Mouse (Mus musculus): ENCODE data around the gene Wasl.

- no peak for TF ChIP-seq ZNF384 (IDR thresholded peaks at IDR 0.05; ENCODE audit: low read depth, low read length)
- no peak for TF ChIP-seq ZC3H11A (IDR thresholded peaks at IDR 0.05; ENCODE audit: borderline replicate concordance, low read depth, low read length)
- TF ChIP-seq MAFK (IDR thresholded peaks at IDR 0.05; ENCODE audit: insufficient read depth, low read depth, low read length): no peak
- TF ChIP-seq HCFC1 (IDR thresholded peaks at IDR 0.05; ENCODE audit: borderline replicate concordance, insufficient read depth, low read length): no peak
- TF ChIP-seq CHD2 (IDR thresholded peaks at IDR 0.05; ENCODE audit: low read depth, low read length): no peak
These were observed 79.1 kb downstream of the Wasl start for GRCm38 (mm10) chr6:24585431-24586310.

Measured in ES-E14 (cell line).